Mouse (Mus musculus) left cerebral cortex, adult 11 months (tissue): ENCODE results near the gene Vcp.
A peak's percentile ranks its signal among the peaks of the same experiment; 100 is the strongest.

Source experiments
- DNase-seq: peaks from one replicate; pipeline ENCODE4 v3.0.0; 2022; ENCODE audit warnings: low spot score

Gene Vcp

GRCm38 (mm10) chr4:42969304-42969703 is 31.0 kb downstream of the Vcp start, which contains the start of gene 1700022I11Rik:
TSS of gene 1700022I11Rik (plus strand) at chr4:42969604.
- DNase-seq: no peak

DNA sequence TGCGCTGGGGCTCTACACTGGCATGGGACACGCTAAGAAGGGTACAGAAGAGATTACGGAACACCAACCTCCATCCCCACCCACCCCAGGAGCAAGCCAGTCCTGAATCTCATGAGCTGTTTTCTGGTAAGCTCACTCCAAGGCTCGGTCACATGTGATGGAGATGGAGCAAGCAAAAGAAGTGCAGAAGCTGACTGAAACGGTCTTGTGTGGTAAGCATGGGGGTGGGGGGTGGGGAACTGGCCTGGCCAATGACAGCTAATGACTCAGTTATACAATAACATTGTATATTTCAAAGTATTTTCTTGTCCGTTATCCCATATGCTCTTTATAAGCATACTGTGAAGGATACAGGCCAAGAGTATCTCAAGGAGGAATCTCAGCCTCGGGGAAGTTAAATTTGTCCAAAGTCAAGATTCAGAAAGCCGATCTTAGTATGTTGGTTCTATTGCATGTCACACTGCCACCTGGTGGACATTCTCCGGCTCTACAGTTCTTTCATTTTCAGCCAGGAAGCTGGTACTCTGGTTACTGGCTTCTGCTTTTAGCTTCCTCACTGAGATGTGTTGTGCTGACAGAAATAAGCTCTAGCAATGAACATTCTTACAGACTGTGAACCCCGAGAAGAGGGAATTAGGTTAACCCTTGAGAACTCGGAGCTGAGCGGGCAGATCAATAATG is 35.1 kb downstream of the Vcp start:
- no peak for DNase-seq

- DNase-seq: no peak
These were observed 36.8 kb downstream of the Vcp start for GRCm38 (mm10) chr4:42963480-42963879.

DNA sequence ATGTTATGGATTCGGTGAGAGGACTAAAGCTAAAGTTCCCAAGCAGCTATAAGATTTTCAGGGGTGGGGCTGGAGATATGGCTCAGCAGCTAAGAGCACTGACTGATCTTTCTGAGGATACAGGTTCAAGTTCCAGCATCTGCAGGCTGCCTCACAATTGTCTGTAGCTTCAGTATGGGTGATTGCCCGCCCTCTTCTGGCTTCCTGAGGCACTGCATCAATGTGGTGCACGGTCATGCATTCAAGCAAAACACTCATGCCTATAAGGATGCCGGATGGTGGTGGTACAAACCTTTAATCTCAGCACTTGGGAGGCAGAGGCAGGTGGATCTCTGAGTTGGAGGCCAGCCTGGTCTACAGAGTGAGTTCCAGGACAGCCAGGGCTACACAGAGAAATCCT is 38.7 kb downstream of the Vcp start:
- DNase-seq: no peak

DNA sequence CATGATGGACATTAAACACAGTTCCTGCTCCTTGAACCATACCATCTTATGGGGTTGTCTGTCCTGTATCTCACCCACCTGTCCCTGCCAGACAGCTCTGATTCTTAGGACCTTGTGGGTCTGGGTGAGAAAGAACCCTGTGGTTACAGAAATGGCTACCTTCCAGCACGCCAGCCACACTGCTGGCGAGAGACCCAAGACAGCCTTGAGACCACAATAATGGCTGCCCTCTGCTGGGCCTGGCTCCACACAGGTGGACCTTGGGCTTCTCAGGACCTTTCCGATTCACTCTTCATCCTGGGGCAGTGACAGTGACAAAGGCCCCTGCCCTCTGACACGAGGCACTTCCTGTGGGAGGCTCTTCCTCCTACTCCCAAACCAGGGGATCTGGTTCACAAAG is 40.9 kb downstream of the Vcp start:
- DNase-seq: no peak

DNA sequence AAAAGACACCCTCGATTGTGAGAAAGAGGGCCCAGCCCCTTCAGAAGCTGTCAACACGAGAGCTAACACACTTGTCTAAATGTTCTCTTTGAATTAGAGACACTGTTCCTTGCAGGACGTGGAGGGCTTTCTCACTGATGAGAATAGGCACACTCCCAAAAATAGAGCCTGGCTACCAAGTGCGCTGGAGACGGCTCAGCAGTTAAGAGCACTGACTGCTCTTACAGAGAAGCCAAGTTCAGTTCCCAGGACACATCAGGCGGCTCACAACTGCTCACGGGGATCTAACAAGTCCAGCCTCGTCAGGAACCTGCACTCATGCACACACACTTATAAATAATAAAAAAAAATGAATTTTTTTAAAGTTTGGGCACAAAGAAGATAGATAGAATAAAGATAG is 41.4 kb downstream of the Vcp start:
- DNase-seq: no peak

GRCm38 (mm10) chr4:42957979-42958378 is 42.3 kb downstream of the Vcp start:
- no peak for DNase-seq

DNA sequence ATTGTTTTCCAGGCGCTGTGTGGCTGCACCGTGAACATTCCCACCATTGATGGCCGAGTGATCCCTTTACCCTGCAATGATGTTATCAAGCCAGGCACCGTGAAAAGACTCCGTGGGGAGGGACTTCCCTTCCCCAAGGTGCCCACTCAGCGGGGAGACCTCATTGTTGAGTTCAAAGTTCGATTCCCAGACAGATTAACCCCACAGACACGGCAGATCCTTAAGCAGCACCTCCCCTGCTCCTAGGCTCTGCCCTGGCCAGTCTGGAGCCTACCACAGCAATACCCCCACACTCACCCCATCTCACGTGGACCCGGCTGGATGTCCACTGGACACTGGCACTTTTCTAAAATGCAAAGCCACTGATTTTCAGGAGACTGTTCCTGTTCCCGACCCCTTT is 43.0 kb downstream of the Vcp start:
- no peak for DNase-seq

GRCm38 (mm10) chr4:42956581-42956980 is 43.7 kb downstream of the Vcp start:
- DNase-seq: no peak

GRCm38 (mm10) chr4:42955200-42955599 is 45.1 kb downstream of the Vcp start:
- DNase-seq: no peak

DNA sequence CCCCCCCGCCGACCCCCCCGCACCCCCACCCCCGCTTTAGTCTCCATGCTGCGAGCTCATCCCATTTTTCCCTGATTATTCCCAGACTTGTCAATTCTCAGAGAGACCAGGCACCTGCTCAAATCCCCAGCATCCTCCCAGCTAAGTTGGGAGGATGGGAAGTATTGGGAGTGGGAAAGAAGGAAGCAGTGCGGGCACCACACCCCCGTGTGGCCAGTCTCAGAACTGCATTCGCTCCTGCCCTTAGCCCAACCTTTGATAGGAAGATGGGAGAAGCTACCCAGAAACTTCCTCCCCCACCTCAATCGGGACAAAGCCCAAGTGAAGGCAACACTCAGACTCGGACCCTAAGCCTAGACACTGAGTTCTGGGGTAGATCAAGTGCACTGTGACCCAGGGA is 46.0 kb downstream of the Vcp start:
- peak; percentile 74 for DNase-seq

DNA sequence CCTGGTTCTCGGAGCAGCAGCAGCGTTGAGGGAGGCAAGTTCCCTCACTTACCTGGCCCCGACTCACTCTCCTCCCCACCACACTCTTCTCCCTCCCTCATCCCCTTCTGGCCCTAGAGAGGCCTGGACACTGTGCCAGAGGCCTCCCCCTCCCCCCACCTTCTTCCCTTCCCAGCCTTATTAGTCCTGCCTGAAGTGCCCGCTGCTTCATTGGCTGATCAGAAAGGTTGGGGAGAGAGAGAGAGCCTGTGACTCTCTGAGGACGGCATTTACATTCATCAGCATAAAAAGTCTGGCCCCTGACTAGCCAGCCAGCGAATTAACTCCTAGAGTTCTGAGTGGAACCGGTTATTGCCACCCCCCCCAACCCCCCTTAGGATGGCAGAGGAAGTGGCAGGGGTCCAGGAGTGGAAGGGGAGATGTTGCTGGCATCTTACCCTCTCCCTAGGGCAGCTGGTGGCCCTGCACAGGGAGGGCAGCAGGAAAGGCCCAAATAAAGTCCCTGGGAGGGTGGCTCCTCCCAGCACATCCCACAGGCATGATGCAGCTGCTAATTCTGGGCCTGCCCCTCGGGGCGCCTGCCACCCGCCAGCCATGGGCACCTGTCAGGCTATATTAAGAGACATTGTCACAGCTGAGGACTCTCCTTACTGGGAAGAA is 46.7 kb downstream of the Vcp start:
- DNase-seq: no peak

DNA sequence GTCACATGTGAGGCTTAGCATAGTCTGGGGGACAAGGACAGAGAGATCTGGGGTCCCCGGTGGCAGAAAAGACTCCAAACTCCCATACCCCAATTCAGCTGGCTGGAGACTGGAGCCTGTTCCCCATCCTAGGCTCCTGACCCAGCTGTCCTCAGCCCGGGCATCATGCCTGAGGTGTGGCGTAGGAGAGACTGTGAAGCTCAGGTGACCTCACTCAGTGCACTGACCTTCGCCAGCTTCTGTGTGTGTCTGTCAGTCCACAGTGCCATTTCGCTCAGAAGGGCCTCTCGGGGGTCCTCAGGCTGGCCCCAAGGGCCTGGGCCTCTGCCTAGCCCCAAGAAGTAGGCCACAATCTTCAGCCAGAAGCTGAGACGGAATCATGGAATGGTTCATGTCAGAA is 47.7 kb downstream of the Vcp start:
- no peak for DNase-seq

DNA sequence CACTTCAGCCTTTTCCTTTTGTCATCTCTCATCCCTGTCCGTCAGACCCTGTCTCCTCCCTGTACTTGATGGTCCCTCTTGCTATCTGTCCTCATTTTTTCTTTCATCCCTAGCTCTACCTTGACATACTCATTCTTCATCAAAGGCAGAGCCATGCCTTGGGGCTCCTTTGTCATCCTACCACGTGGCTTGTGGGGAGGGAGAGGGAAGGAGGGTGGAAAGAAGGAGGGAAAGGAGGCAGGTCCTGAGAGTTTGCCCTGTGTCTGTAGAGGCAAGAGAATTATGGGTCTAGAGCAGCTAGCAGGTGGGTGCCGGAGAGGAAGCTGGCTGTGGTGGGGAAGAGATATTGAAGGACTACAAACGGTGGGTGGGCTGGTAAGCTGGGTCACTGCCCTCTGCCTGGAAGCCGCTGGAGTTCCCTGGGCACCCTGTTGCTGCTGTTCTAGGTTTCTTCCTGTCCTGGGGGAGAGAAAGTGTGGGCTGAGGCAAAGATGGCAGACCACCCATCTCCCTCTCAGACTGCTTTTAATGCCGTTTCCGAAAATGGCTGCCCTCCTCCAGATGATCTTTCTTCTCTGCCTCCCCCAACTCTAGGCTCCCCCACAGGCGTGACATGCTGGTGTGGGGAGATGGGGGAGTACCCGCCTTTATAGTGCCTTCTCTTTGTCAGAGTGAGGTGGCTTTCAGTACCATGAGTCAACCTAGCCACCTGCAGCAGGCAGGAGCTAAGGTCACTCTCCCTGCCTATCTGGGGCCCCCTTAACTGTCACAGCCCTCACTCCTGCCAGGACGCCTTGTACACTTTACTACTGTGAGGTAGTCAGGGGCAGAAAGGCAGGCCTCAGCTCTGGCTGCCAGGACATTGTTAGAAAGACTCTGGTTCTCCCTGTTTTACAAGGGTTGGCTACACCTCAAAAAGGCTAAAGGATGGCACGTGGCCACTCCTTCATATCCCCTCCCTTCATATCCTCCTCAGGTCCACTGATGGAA is 48.8 kb downstream of the Vcp start:
- no peak for DNase-seq

DNA sequence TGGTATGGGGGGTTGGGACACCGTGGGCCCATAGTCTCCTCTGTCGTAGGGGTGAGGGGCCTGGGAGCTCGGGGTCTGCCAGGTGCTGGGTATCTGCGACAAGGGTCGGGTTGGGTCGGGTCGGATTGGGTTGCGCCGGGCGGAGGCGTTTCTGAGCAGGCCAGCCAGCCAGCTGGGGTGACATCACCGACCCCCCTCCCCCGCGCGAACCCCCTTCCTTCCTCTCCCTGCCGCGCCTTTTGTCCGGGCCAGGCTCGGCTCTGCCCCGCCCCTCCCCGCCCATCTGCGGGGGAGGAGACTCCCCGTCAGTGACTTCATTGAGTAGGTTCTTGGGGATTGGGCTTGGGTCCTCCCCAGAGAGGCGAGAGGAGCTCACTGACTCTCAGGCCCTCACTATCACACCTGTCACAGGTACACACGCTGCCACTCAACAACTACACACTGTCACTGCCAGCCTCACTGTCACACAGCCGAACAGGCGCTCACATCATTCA is 50.2 kb downstream of the Vcp start:
- peak; percentile 74 for DNase-seq

GRCm38 (mm10) chr4:42949676-42950051 is 50.6 kb downstream of the Vcp start, which contains the start of gene Dnajb5:
TSS of gene Dnajb5 (plus strand) at chr4:42949814.
- peak; percentile 99 for DNase-seq

- DNase-seq: no peak
These were observed 51.1 kb downstream of the Vcp start for GRCm38 (mm10) chr4:42949051-42949675.

DNA sequence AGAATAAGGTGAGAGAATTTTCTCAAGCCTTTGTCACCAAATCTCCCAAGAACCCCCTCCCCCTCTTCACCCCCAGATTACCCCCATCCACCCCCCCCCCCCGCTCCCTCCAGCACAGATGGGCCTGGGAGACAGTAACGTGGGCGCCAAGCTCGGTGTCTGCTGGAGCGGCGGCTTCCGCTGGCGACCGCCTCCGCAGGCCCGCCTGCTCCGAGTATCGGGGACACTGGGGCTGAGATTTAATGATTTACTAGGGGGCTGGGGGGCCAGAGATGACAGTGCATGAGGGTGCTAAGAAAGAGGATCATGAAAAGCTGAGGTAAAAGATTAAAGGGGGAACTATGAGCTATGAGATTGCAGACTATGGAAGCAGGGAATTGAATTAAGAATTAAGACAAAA is 51.8 kb downstream of the Vcp start:
- DNase-seq: no peak

GRCm38 (mm10) chr4:42946733-42947290 is 53.5 kb downstream of the Vcp start:
- peak; percentile 92 for DNase-seq

GRCm38 (mm10) chr4:42945952-42946351 is 54.4 kb downstream of the Vcp start:
- peak; percentile 74 for DNase-seq

GRCm38 (mm10) chr4:42945445-42945844 is 54.9 kb downstream of the Vcp start:
- DNase-seq: no peak

DNA sequence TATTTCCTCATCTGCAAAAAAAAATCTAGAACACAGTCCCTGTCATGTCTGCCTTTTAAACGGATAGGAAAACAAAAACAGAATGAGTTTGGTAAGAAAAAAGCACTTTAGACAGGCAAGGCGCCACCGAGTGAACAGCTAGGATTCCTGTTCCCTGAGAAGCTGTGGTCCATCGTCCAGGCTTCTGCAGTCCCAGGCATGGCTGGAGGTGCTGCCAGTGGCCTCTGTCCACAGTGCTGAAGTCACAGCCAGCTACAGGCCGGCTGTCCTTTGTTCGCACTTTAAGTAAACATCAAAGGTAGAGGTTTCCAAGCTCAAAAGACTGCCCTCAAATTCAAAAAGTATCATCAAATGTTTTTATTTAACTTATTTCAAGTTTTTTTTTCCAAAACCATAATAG is 55.3 kb downstream of the Vcp start:
- DNase-seq: no peak
